Mouse (Mus musculus) right cerebral cortex, postnatal 25 days (tissue): ENCODE measurements at regions not wholly inside any gene's neighbourhood (a gene's known extent, or its start where the extent isn't known, plus 50 kb on each side); places are given as distances from the start of the nearest gene placed in this dataset.
A peak's percentile ranks its signal among the peaks of the same experiment; 100 is the strongest.

Experiments used
- DNase-seq: peaks from one replicate; pipeline ENCODE4 v3.0.0; 2022

DNA sequence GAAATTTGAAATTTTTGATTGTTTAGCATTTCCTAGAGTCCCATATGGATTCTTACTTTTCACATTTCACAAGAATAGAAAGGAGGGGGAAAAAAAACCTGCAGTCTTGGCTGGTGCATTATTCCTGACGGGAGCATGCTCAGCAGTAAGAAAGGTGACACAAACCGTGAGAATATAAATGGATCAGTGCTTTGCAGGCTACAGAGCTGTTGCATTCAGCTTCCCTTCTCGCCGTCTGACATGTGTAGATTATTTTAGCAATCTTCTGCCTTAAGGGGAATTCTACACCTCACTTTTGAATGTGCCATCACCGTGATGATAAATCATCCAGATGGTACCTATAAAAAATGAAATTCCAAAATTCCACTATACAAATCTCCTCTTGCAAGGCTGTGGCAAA is 55.3 kb downstream of the Crygf start:
- peak; percentile 5 for DNase-seq

DNA sequence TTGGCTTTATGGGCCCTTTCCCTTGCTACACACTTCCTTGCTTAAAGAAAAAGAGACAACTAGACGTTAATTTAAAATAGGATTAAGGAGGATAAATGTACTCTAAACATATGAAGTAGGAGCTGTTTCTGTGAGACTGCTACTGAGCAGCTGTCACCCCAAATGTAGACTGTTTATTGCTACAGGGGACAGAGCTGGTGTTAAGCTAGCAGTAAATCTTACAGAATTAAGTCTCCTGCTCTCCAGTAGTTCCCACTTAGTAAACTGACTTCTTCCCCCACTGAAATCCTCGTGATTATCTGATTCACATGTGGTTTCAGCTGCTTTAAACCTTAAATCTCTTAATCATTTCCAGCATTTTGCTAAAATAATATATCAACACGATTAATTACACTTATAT is 74.1 kb downstream of the Crygf start:
- no peak for DNase-seq

DNA sequence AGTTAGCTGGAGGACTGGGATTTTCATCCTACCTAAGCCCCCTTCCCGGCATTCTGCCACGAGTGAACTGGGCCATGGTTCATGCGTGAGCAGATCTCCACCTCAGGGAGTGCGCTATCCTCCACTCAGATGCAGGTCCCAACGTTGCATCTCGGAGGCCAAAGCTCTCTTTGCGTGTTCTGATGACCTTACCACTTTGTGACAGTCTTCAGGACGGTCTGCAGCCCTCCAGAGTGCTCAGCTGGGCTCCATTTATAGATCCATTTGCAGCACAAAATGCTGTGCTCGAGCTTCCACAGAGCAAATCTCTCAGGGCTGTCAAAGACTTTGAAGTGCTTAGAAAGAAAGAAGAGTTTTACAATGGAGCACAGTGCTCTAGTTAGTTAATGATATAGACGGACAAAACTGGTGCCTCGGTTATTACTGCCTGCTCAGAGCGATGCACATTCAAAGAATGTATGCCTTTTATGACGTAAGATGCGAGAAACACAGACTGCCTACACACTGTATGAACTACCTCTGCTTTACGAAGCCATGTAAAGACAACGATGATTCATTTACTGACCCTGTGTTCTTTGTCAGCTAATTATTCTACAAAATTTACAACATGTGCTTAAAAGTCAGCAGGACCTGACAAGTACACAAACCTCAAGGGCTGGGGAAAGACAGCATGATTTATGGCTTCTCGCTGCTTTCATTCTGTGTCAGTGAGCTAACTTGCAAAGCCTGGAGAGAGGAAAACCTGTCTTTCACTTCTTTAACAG is 77.8 kb downstream of the Crygf start:
- DNase-seq: no peak
